Mouse (Mus musculus) kidney, adult 18-20 months (tissue): ENCODE measurements at regions not wholly inside any gene's neighbourhood (a gene's known extent, or its start where the extent isn't known, plus 50 kb on each side); places are given as distances from the start of the nearest gene placed in this dataset.
"Not testable (repeated sequence)": the region's sequence is repeated elsewhere in the genome, so short reads cannot be mapped to it uniquely, and the experiment has no call there.

Source experiments
- DNase-seq: peaks from one replicate; pipeline ENCODE4 v3.0.0; 2021

DNA sequence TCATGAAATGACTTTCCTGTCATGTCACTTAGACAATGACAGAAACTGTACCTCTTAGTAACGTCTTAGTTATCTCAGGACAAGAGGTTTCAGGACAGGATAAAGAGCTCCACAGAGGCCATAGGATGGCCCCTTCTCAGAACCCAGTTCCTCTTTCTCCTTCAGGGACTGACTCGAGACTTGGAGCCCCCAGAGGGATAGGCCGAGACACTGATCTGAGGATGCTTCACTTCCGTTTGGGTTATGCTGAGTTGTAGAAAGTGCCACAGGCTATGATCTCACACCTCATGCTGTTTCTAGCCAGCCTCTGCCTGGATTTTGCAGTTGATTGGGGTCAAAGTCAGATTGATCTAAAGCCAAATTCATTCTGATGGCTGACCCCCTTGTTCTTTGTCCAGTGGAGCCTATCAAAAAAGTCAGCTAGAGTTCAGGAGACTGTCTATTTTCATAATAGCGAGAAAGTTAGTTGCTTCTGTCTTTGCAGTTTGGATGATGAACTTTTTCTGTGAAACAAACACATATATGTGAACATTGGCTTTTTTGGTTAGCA is 70.7 kb downstream of the Sult3a2 start:
- no peak for DNase-seq

DNA sequence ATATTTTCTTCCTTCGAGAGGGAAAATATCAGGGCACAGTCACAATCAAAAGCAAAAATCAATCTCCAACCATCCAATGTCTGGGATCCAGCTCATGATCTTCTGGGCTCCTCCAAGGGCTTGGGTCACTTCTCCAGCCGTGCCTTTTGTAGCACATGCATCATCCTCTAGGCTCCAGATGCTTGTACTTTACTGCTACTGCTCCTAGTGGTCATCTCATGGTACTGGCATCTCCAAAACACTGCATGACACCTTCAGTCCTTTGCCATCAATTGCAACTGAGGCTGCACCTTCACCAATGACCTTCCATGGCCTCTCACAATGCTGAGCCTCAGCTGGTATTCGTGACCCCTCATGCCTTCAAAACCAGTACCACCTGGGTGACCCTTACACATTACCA is 77.8 kb downstream of the Sult3a2 start:
- DNase-seq, result not testable (repeated sequence)

DNA sequence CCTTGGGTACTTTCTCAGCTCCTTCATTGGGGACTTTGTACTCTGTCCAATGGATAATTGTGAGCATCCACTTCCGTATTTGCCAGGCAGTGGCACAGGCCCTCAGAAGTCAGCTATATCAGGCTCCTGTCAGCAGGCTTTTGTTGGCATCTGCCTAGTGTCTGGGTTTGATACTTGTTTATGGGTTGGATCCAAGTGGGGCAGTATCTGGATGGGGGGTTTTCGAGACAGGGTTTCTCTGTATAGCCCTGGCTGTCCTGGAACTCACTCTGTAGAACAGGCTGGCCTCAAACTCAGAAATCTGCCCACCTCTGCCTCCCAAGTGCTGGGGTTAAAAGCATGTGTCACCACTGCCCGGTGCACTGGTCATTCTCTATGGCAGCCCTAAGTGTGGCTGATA is 79.7 kb upstream of the Clvs2 start:
- DNase-seq, result not testable (repeated sequence)

DNA sequence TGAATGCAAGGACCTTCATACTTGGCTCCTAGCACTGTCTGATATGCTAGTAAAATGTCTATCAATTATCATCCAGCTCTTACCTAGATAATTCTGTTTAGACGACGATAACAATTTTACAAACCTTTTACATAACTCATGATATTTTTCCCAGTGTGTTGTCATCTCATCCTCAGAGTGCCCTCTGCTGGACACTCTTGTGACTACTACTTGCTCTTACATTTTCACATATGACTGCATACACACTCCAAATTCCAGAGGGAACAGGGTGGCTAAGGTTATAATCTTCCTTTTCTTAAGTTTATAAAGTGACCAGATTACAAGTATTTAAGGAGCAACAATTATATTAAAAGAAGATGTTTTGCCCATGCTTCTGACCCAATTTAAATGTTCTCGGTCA is 78.9 kb upstream of the Clvs2 start:
- peak; percentile 32 for DNase-seq
